Mouse (Mus musculus) brain, embryonic 14.5 days (tissue): Measurements from ENCODE around the gene Fdxr.

Source experiments
- CTCF ChIP-seq: fragments of 200-500 bp; IDR thresholded peaks from 2 replicates; pipeline ENCODE4 v1.5.1; 2012; ENCODE audit warnings: inconsistent platforms, mild to moderate bottlenecking, moderate library complexity, borderline replicate concordance; ENCODE audit not compliant: insufficient read depth, insufficient read length; ENCODE audit errors: extremely low read depth
- POLR2A ChIP-seq: fragments of 200-500 bp; IDR thresholded peaks from 2 replicates; pipeline ENCODE4 v1.6.1; 2012; ENCODE audit warnings: mild to moderate bottlenecking, inconsistent platforms, borderline replicate concordance; ENCODE audit not compliant: poor library complexity, insufficient read depth, insufficient read length, severe bottlenecking; ENCODE audit errors: extremely low read depth

DNA sequence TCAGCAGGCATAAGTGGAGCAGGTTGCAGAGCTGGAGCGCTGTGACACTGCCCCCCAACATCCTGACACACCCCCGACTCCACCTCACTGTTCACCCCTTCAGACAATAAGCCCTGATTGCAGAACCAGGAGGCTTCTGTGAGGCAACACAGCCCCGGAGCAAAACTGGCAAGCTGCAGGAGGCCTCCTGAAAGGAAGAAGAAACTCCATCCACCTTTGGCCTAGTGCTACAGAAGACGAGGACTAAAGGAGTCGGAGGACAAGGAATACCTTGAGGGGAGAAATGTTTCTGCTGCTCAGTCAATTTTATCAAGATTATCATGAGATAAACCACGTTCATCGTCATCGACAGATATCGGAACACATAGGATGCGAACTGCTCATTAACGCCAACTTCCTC lies 19.1 kb upstream of the Fdxr start:
- TF ChIP-seq POLR2A = no peak
- no peak for TF ChIP-seq CTCF
